Mouse (Mus musculus): ENCODE results near the gene Vmn2r38. TPM values are rescaled to one million over a fixed set of nuclear protein-coding genes. Genes with fewer than 3 reads are reported as not detected.
"Not testable (repeated sequence)": the region's sequence is repeated elsewhere in the genome, so short reads cannot be mapped to it uniquely, and the experiment has no call there.

The Vmn2r38 gene
- total RNA-seq (2014; rRNA removed) = not detected in 2 replicates
- not detected in 2 replicates for polyA plus RNA-seq (2015; fragmentation: Nextera tagmentation; extraction: Ambion mirVana)

DNA sequence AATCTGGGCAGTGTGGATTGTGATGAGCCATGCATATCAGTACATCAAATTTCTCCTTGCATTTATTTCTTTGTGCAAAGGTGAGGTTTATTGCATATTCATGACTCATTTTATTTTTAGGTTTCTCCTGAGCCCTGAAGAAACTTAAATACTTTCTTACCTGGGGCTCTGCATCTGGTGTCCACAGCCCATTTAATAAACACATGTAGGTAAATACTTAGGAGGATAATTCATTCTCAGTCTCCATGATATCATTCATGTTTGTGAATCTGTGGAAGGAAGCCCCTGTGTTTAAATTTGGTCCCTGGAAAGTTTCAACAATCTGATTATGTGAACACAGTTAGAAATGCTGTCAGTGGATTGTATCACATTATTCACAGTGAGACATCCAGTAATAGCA, at the start of gene Vmn2r38:
TSS of gene Vmn2r38 (minus strand) at position 101 of the 400 bp plus-strand sequence.
- ATAC-seq; DNase-seq; H3K27ac ChIP-seq (ENCODE audit: low read depth, low read length); H3K9ac ChIP-seq; H3K4me1 ChIP-seq (ENCODE audit: insufficient read depth); H3K4me3 ChIP-seq (ENCODE audit: low read depth, low read length); H3K27me3 ChIP-seq (ENCODE audit: insufficient read depth, low read length); H3K36me3 ChIP-seq (ENCODE audit: insufficient read depth); H3K4me2 ChIP-seq (ENCODE audit: low read depth); H3K9me3 ChIP-seq (ENCODE audit: low read length): not testable (repeated sequence)

DNA sequence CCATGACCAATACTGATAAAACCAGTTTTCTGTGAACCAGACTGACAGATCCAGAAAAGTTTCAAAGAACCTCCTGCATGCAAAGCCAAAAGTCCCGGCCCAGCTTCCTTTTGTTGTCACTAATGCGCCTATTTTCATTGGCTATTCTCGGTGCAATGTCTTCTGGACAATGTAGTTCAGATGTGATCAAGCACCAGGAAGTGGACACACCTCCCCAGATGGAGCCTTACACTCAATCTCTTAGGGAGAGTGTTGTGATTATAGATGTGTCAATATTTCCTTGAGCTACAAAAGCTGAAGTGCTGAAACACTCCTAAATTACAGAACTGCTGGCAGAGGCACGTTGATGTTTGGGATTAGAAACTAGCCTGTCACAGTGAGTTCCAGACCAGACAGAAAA, 32.3 kb downstream of the Vmn2r38 start:
- H3K27me3 ChIP-seq (ENCODE audit: insufficient read depth, low read length); ATAC-seq; H3K36me3 ChIP-seq (ENCODE audit: insufficient read depth); H3K4me3 ChIP-seq (ENCODE audit: low read depth, low read length); H3K9me3 ChIP-seq (ENCODE audit: low read length); DNase-seq; H3K4me2 ChIP-seq (ENCODE audit: low read depth); H3K9ac ChIP-seq; H3K27ac ChIP-seq (ENCODE audit: low read depth, low read length); H3K4me1 ChIP-seq (ENCODE audit: insufficient read depth): not testable (repeated sequence)
- WGBS = 80% methylated on average over 4 of the region's 4 CpGs

DNA sequence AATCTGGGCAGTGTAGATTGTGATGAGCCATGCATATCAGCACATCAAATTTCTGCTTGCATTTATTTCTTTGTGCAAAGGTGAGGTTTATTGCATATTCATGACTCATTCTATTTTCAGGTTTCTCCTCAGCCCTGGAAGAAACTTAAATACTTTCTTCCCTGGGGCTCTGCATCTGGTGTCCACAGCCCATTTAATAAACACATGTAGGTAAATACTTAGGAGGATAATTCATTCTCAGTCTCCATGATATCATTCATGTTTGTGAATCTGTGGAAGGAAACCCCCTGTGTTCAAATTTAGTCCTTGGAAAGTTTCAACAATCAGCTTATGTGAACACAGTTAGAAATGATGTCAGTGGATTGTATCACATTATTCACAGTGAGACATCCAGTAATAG, 67.0 kb downstream of the Vmn2r38 start, which contains the start of gene Vmn2r39:
TSS of gene Vmn2r39 (minus strand) at position 101 of the 400 bp plus-strand sequence.
- not testable (repeated sequence) for H3K9ac ChIP-seq; H3K4me2 ChIP-seq (ENCODE audit: low read depth); H3K36me3 ChIP-seq (ENCODE audit: insufficient read depth); H3K27ac ChIP-seq (ENCODE audit: low read depth, low read length); H3K4me1 ChIP-seq (ENCODE audit: insufficient read depth); H3K27me3 ChIP-seq (ENCODE audit: insufficient read depth, low read length); DNase-seq; H3K9me3 ChIP-seq (ENCODE audit: low read length); ATAC-seq; H3K4me3 ChIP-seq (ENCODE audit: low read depth, low read length)

Other genes with a start within 250 kb of the Vmn2r38 start
- not detected in 2 replicates for gene Vmn2r40, start 166.4 kb downstream of the Vmn2r38 start, total RNA-seq (2014; rRNA removed)
- gene Vmn2r40, start 166.4 kb downstream of the Vmn2r38 start, polyA plus RNA-seq (2015; fragmentation: Nextera tagmentation; extraction: Ambion mirVana) = not detected in 2 replicates
- not detected in 2 replicates for gene Vmn2r39, start 67.1 kb downstream of the Vmn2r38 start, total RNA-seq (2014; rRNA removed)
- gene Vmn2r39, start 67.1 kb downstream of the Vmn2r38 start, polyA plus RNA-seq (2015; fragmentation: Nextera tagmentation; extraction: Ambion mirVana) = not detected in 2 replicates
- not detected in 2 replicates for gene Vmn2r37, start 125.8 kb upstream of the Vmn2r38 start, total RNA-seq (2014; rRNA removed)
- gene Vmn2r37, start 125.8 kb upstream of the Vmn2r38 start, polyA plus RNA-seq (2015; fragmentation: Nextera tagmentation; extraction: Ambion mirVana) = not detected in 2 replicates

Data from forebrain, postnatal 0 days (tissue).